Mouse (Mus musculus): ENCODE data around the gene Cdk5rap2. TPM values are rescaled to one million over a fixed set of nuclear protein-coding genes. Genes with fewer than 3 reads are reported as not detected.

Gene Cdk5rap2
- polyA plus RNA-seq, 1 experiment from 2014 or later: 20.2 TPM

GRCm38 (mm10) chr4:70243561-70244120 lies 166.6 kb downstream of the Cdk5rap2 start:
- H3K27ac ChIP-seq (ENCODE audit: low read depth, low read length): no peak overlapping the region
- 65% methylated on average over 3 of the region's 3 CpGs for WGBS
- H3K36me3 ChIP-seq (ENCODE audit: control insufficient read depth, insufficient read depth, low read length): peaks cover 5% of the 10 kb centered on the region; the same call in 1 of the 2 replicates

GRCm38 (mm10) chr4:70239731-70240130 lies 170.5 kb downstream of the Cdk5rap2 start:
- Histone ChIP-seq H3K9ac (ENCODE audit: low read depth, low read length) (no peak overlapping the region), H3K27me3 (ENCODE audit: control insufficient read depth, insufficient read depth, low read length) (no peaks in the 10 kb centered on the region), H3K4me3 (ENCODE audit: low read depth, low read length) (no peak overlapping the region), H3K9me3 (ENCODE audit: control insufficient read depth, low read length) (no peaks in the 10 kb centered on the region), H3K36me3 (ENCODE audit: control insufficient read depth, insufficient read depth, low read length) (peaks cover 7% of the 10 kb centered on the region; the same call in 1 of the 2 replicates), H3K4me2 (replicated peaks; ENCODE audit: low read depth, low read length) (no peak overlapping the region), H3K27ac (ENCODE audit: low read depth, low read length) (no peak overlapping the region), H3K4me1 (replicated peaks; ENCODE audit: control insufficient read depth, insufficient read depth, low read length) (no peaks in the 10 kb centered on the region)
- ATAC-seq (ENCODE audit: low FRiP score) (no peak), DNase-seq (ENCODE audit: low spot score) (no peak)
- 95% methylated on average over 7 of the region's 7 CpGs for WGBS

More at GRCm38 (mm10) chr4:70243561-70244120, 166.6 kb downstream of the Cdk5rap2 start:
- Histone ChIP-seq H3K27me3 (ENCODE audit: control insufficient read depth, insufficient read depth, low read length) (no peaks in the 10 kb centered on the region), H3K9me3 (ENCODE audit: control insufficient read depth, low read length) (no peaks in the 10 kb centered on the region), H3K4me2 (replicated peaks; ENCODE audit: low read depth, low read length) (no peak overlapping the region), H3K4me3 (ENCODE audit: low read depth, low read length) (no peak overlapping the region), H3K4me1 (replicated peaks; ENCODE audit: control insufficient read depth, insufficient read depth, low read length) (no peaks in the 10 kb centered on the region), H3K9ac (ENCODE audit: low read depth, low read length) (no peak overlapping the region)
- DNase-seq (ENCODE audit: low spot score) (no peak), ATAC-seq (ENCODE audit: low FRiP score) (no peak)

DNA sequence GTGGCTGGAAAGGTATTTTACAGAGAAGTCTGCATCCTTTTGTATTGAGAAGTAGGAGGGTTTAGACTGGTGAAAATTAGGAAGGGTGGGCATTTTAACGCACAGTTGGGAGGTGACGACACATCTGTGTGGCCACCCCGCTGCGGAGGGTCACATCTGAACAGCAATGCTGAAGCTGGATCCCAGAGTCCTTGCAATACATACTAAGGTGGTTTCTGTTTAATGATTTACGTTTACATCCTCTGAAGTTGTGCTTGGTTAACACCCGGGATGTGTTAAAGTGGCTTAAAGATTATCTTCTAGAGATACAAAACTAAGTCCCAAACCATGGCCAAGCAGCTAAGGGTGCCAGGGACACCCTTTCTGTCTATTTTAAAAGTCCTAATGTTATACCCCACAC lies 171.4 kb downstream of the Cdk5rap2 start:
- Histone ChIP-seq H3K27ac (ENCODE audit: low read depth, low read length) (no peak overlapping the region), H3K4me3 (ENCODE audit: low read depth, low read length) (no peak overlapping the region), H3K4me2 (replicated peaks; ENCODE audit: low read depth, low read length) (no peak overlapping the region), H3K9me3 (ENCODE audit: control insufficient read depth, low read length) (no peaks in the 10 kb centered on the region), H3K4me1 (replicated peaks; ENCODE audit: control insufficient read depth, insufficient read depth, low read length) (no peaks in the 10 kb centered on the region), H3K27me3 (ENCODE audit: control insufficient read depth, insufficient read depth, low read length) (no peaks in the 10 kb centered on the region), H3K9ac (ENCODE audit: low read depth, low read length) (no peak overlapping the region), H3K36me3 (ENCODE audit: control insufficient read depth, insufficient read depth, low read length) (peaks cover 5% of the 10 kb centered on the region; the same call in 1 of the 2 replicates)
- ATAC-seq (ENCODE audit: low FRiP score) (no peak), DNase-seq (ENCODE audit: low spot score) (no peak)
- 94% methylated on average over 6 of the region's 6 CpGs for WGBS

DNA sequence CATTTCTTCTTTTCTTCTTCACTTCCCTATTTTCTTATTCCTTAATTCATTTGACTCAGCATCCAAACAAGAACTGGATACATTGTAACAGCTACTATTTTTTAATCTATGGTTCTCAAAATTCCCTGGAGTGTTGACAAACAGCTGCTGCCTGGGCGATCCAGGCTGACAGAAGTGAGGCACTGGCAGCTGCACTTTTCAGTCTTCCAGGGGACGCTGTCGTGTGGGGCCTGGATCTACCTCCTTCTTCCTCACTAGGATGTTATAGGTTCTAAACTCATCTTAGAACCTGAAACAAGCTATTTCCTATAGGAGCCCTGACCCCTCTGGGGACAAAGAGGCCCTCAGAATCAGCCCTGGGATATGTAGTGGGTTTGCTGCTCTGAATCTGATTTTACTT lies 177.9 kb downstream of the Cdk5rap2 start:
- H3K4me1 ChIP-seq (replicated peaks; ENCODE audit: control insufficient read depth, insufficient read depth, low read length): no peaks in the 10 kb centered on the region
- 92% methylated on average over 3 of the region's 3 CpGs for WGBS
- H3K36me3 ChIP-seq (ENCODE audit: control insufficient read depth, insufficient read depth, low read length): 0 out of 2 replicates have a peak, but pooled peaks cover 2% of the 10 kb centered on the region
- H3K9me3 ChIP-seq (ENCODE audit: control insufficient read depth, low read length): no peaks in the 10 kb centered on the region
- DNase-seq (ENCODE audit: low spot score): no peak
- H3K27me3 ChIP-seq (ENCODE audit: control insufficient read depth, insufficient read depth, low read length): no peaks in the 10 kb centered on the region
- H3K27ac ChIP-seq (ENCODE audit: low read depth, low read length): no peak overlapping the region
- H3K9ac ChIP-seq (ENCODE audit: low read depth, low read length): no peak overlapping the region
- no peak overlapping the region for H3K4me2 ChIP-seq (replicated peaks; ENCODE audit: low read depth, low read length)
- H3K4me3 ChIP-seq (ENCODE audit: low read depth, low read length): no peak overlapping the region
- ATAC-seq (ENCODE audit: low FRiP score): no peak

GRCm38 (mm10) chr4:70229874-70230273 lies 180.4 kb downstream of the Cdk5rap2 start:
- WGBS: 95% methylated on average over 4 of the region's 4 CpGs

GRCm38 (mm10) chr4:70228350-70228749 lies 181.9 kb downstream of the Cdk5rap2 start:
- Histone ChIP-seq H3K4me2 (replicated peaks; ENCODE audit: low read depth, low read length) (no peak overlapping the region), H3K9me3 (ENCODE audit: control insufficient read depth, low read length) (no peaks in the 10 kb centered on the region), H3K27me3 (ENCODE audit: control insufficient read depth, insufficient read depth, low read length) (no peaks in the 10 kb centered on the region), H3K4me3 (ENCODE audit: low read depth, low read length) (no peak overlapping the region), H3K9ac (ENCODE audit: low read depth, low read length) (no peak overlapping the region), H3K36me3 (ENCODE audit: control insufficient read depth, insufficient read depth, low read length) (0 out of 2 replicates have a peak, but pooled peaks cover 2% of the 10 kb centered on the region), H3K27ac (ENCODE audit: low read depth, low read length) (no peak overlapping the region), H3K4me1 (replicated peaks; ENCODE audit: control insufficient read depth, insufficient read depth, low read length) (no peaks in the 10 kb centered on the region)
- 85% methylated on average over 2 of the region's 2 CpGs for WGBS
- no peak for ATAC-seq (ENCODE audit: low FRiP score)
- DNase-seq (ENCODE audit: low spot score): no peak

More at GRCm38 (mm10) chr4:70229874-70230273, 180.4 kb downstream of the Cdk5rap2 start:
- H3K9me3 ChIP-seq (ENCODE audit: control insufficient read depth, low read length): no peaks in the 10 kb centered on the region
- H3K9ac ChIP-seq (ENCODE audit: low read depth, low read length): no peak overlapping the region
- no peak overlapping the region for H3K4me2 ChIP-seq (replicated peaks; ENCODE audit: low read depth, low read length)
- ATAC-seq (ENCODE audit: low FRiP score): no peak
- no peak for DNase-seq (ENCODE audit: low spot score)
- H3K27ac ChIP-seq (ENCODE audit: low read depth, low read length): no peak overlapping the region
- H3K27me3 ChIP-seq (ENCODE audit: control insufficient read depth, insufficient read depth, low read length): no peaks in the 10 kb centered on the region
- no peak overlapping the region for H3K4me3 ChIP-seq (ENCODE audit: low read depth, low read length)
- 0 out of 2 replicates have a peak, but pooled peaks cover 2% of the 10 kb centered on the region for H3K36me3 ChIP-seq (ENCODE audit: control insufficient read depth, insufficient read depth, low read length)
- no peaks in the 10 kb centered on the region for H3K4me1 ChIP-seq (replicated peaks; ENCODE audit: control insufficient read depth, insufficient read depth, low read length)

DNA sequence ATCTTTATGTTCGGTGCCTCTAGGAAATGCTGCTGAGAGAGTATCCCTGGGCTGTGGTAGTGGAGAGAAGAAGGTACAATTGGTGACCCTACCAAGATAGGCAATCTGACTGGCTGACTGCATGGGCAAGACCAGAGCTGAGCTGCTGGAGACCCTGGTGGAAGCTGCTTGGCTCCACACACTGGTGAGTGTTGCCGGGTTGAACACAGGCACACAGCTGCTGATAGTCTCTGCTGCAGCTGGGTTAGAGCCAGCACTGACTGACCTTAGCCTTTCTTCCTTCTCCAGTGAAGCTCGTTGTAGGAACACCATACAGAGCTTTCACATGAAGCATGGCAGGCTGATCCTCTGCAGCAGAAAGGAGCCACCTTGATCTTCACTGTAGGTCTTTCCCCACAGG lies 182.6 kb downstream of the Cdk5rap2 start:
- no peak for DNase-seq (ENCODE audit: low spot score)
- Histone ChIP-seq H3K4me3 (ENCODE audit: low read depth, low read length) (no peak overlapping the region), H3K4me2 (replicated peaks; ENCODE audit: low read depth, low read length) (no peak overlapping the region), H3K9me3 (ENCODE audit: control insufficient read depth, low read length) (no peaks in the 10 kb centered on the region), H3K27me3 (ENCODE audit: control insufficient read depth, insufficient read depth, low read length) (no peaks in the 10 kb centered on the region), H3K36me3 (ENCODE audit: control insufficient read depth, insufficient read depth, low read length) (0 out of 2 replicates have a peak, but pooled peaks cover 2% of the 10 kb centered on the region), H3K4me1 (replicated peaks; ENCODE audit: control insufficient read depth, insufficient read depth, low read length) (no peaks in the 10 kb centered on the region), H3K9ac (ENCODE audit: low read depth, low read length) (no peak overlapping the region), H3K27ac (ENCODE audit: low read depth, low read length) (no peak overlapping the region)
- no peak for ATAC-seq (ENCODE audit: low FRiP score)
- 90% methylated on average over 3 of the region's 3 CpGs for WGBS

DNA sequence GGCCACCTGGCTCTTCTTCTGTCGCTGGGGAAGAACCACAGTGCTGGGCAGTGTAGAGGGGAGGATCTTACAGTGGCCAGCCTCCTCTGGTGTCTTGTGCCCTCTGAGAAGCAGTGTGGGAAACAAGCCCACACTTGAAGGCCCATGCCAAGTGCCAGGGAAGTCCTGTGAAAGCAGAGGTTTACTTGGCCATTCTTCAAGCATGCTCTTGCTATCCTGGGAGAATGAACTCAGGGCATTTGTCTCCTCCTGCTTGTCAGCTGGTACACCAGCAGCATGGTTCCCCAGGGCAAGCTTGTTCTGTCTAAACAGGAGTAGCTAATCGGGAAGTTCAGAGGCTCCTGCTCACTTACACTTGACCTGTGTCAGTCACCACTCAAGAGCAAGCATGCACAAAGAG lies 185.7 kb downstream of the Cdk5rap2 start:
- WGBS: 91% methylated on average over 2 of the region's 2 CpGs
- Histone ChIP-seq H3K36me3 (ENCODE audit: control insufficient read depth, insufficient read depth, low read length) (0 out of 2 replicates have a peak, but pooled peaks cover 5% of the 10 kb centered on the region), H3K27me3 (ENCODE audit: control insufficient read depth, insufficient read depth, low read length) (no peaks in the 10 kb centered on the region), H3K4me2 (replicated peaks; ENCODE audit: low read depth, low read length) (no peak overlapping the region), H3K9ac (ENCODE audit: low read depth, low read length) (no peak overlapping the region), H3K4me3 (ENCODE audit: low read depth, low read length) (no peak overlapping the region), H3K4me1 (replicated peaks; ENCODE audit: control insufficient read depth, insufficient read depth, low read length) (no peaks in the 10 kb centered on the region), H3K9me3 (ENCODE audit: control insufficient read depth, low read length) (no peaks in the 10 kb centered on the region), H3K27ac (ENCODE audit: low read depth, low read length) (no peak overlapping the region)
- ATAC-seq (ENCODE audit: low FRiP score) (no peak), DNase-seq (ENCODE audit: low spot score) (no peak)

- Histone ChIP-seq H3K27me3 (ENCODE audit: control insufficient read depth, insufficient read depth, low read length) (no peaks in the 10 kb centered on the region), H3K4me3 (ENCODE audit: low read depth, low read length) (no peak overlapping the region), H3K9me3 (ENCODE audit: control insufficient read depth, low read length) (no peaks in the 10 kb centered on the region), H3K9ac (ENCODE audit: low read depth, low read length) (no peak overlapping the region), H3K27ac (ENCODE audit: low read depth, low read length) (no peak overlapping the region), H3K4me1 (replicated peaks; ENCODE audit: control insufficient read depth, insufficient read depth, low read length) (no peaks in the 10 kb centered on the region), H3K4me2 (replicated peaks; ENCODE audit: low read depth, low read length) (no peak overlapping the region), H3K36me3 (ENCODE audit: control insufficient read depth, insufficient read depth, low read length) (0 out of 2 replicates have a peak, but pooled peaks cover 3% of the 10 kb centered on the region)
- 64% methylated on average over 3 of the region's 3 CpGs for WGBS
- DNase-seq (ENCODE audit: low spot score) (no peak), ATAC-seq (ENCODE audit: low FRiP score) (no peak)
Measured at GRCm38 (mm10) chr4:70221878-70222277, 188.4 kb downstream of the Cdk5rap2 start.

Measured in hindbrain, embryonic 11.5 days (tissue).